Mouse (Mus musculus): ENCODE data around the gene Cog6.
"Not testable (repeated sequence)": the region's sequence is repeated elsewhere in the genome, so short reads cannot be mapped to it uniquely, and the experiment has no call there.

Gene Cog6

GRCm38 (mm10) chr3:53031586-53031985 is 14.5 kb upstream of the Cog6 start:
- no peak for DNase-seq

GRCm38 (mm10) chr3:53029046-53029445 is 12.0 kb upstream of the Cog6 start:
- peak; percentile 30 for DNase-seq

GRCm38 (mm10) chr3:53027333-53027732 is 10.3 kb upstream of the Cog6 start:
- no peak for DNase-seq

- DNase-seq: no peak
Observed at GRCm38 (mm10) chr3:53007411-53007810, 9.6 kb downstream of the Cog6 start.

- DNase-seq: peak; percentile 38
Observed at GRCm38 (mm10) chr3:53004406-53005114, 12.5 kb downstream of the Cog6 start.

- DNase-seq: no peak
Observed at GRCm38 (mm10) chr3:53002076-53002475, 15.0 kb downstream of the Cog6 start.

GRCm38 (mm10) chr3:52999996-53000395 is 17.0 kb downstream of the Cog6 start:
- no peak for DNase-seq

- DNase-seq: no peak
Observed at GRCm38 (mm10) chr3:52999016-52999744, 17.9 kb downstream of the Cog6 start.

- DNase-seq: no peak
Observed at GRCm38 (mm10) chr3:52997381-52997780, 19.7 kb downstream of the Cog6 start.

- DNase-seq: peak; percentile 31
Observed at GRCm38 (mm10) chr3:52996635-52997034, 20.4 kb downstream of the Cog6 start.

GRCm38 (mm10) chr3:52994666-52995065 is 22.4 kb downstream of the Cog6 start:
- no peak for DNase-seq

GRCm38 (mm10) chr3:52993296-52993695 is 23.7 kb downstream of the Cog6 start:
- no peak for DNase-seq

- DNase-seq: no peak
Observed at GRCm38 (mm10) chr3:52990041-52990737, 26.8 kb downstream of the Cog6 start.

- not testable (repeated sequence) for DNase-seq
Observed at GRCm38 (mm10) chr3:52985508-52985941, 31.5 kb downstream of the Cog6 start.

- peak; percentile 71 for DNase-seq
Observed at GRCm38 (mm10) chr3:52983772-52984171, 33.3 kb downstream of the Cog6 start.

GRCm38 (mm10) chr3:52982993-52983392 is 34.0 kb downstream of the Cog6 start:
- DNase-seq: no peak

- DNase-seq: peak; percentile 62
Observed at GRCm38 (mm10) chr3:52974674-52975556, 42.1 kb downstream of the Cog6 start.

GRCm38 (mm10) chr3:52972916-52973315 is 44.1 kb downstream of the Cog6 start:
- DNase-seq: no peak

- DNase-seq: no peak
Observed at GRCm38 (mm10) chr3:52967046-52967445, 50.0 kb downstream of the Cog6 start.

GRCm38 (mm10) chr3:52964206-52964605 is 52.8 kb downstream of the Cog6 start:
- no peak for DNase-seq

GRCm38 (mm10) chr3:52963441-52963840 is 53.6 kb downstream of the Cog6 start:
- no peak for DNase-seq

- DNase-seq: no peak
Observed at GRCm38 (mm10) chr3:52962391-52962790, 54.6 kb downstream of the Cog6 start.

- DNase-seq: no peak
Observed at GRCm38 (mm10) chr3:52961661-52962060, 55.4 kb downstream of the Cog6 start.
